In genomic region chr17:89049071-89049470, GRCm38 (mm10) we compare ENCODE assay signal across 23 mouse cellular contexts.
DNase-seq lines count a peak whose midpoint lies in the region; ATAC-seq and TF ChIP-seq lines count a peak whose summit lies in the region.
"Had no signal": no experiment of that assay in that cellular context is flagged by ENCODE, and none has a peak within 500 bp of the region (broad histone marks: within the 10 kb centered on the region; RNA-seq: fewer than 3 reads in every experiment).

No protein-coding gene starts in this region.

- peak; percentile 22 for DNase-seq in forebrain, postnatal 0 days
- peak; percentile 11 for DNase-seq in heart, postnatal 0 days (ENCODE audit: low spot score)
- DNase-seq in heart, adult 11 months = no peak
- peak; percentile 65 for DNase-seq in lung, embryonic 14.5 days
- no peak for DNase-seq in lung, postnatal 25 days (ENCODE audit: low spot score)
- DNase-seq in brain, adult 2 months (ENCODE audit: low read depth, low spot score) = peak; percentile 54
- DNase-seq in left cerebral cortex, postnatal 10 days (ENCODE audit: extremely low spot score in 1 of 2, low spot score in 2 of 2) = no peak
- DNase-seq: adrenal gland, adult 2 months; adrenal gland, adult 8-10 months; adrenal gland, postnatal 10 days; adrenal gland, postnatal 14 days; adrenal gland, postnatal 25 days; adrenal gland, postnatal 36 days; B cell, adult 2 months; cerebellum, adult 11 months; cerebellum, adult 11-12 months; cerebellum, adult 18-20 months had no signal

- no peaks in the 10 kb centered on the region for H3K36me3 ChIP-seq in forebrain, postnatal 0 days (ENCODE audit: insufficient read depth)
- no peaks in the 10 kb centered on the region for H3K36me3 ChIP-seq in forebrain, embryonic 13.5 days (ENCODE audit: poor library complexity, severe bottlenecking)
- H3K36me3 ChIP-seq in heart, postnatal 0 days (replicated peaks; ENCODE audit: control insufficient read depth, insufficient read depth, low read length) = no peaks in the 10 kb centered on the region
- no peaks in the 10 kb centered on the region for H3K36me3 ChIP-seq in lung, embryonic 14.5 days (ENCODE audit: insufficient read depth)
- H3K36me3 ChIP-seq: G1E had no signal

- H3K9me3 ChIP-seq in forebrain, postnatal 0 days (ENCODE audit: low read length) = no peaks in the 10 kb centered on the region
- H3K9me3 ChIP-seq in forebrain, embryonic 13.5 days (replicated peaks) = no peaks in the 10 kb centered on the region
- H3K9me3 ChIP-seq in heart, postnatal 0 days (replicated peaks; ENCODE audit: control insufficient read depth, low read length) = no peaks in the 10 kb centered on the region
- no peaks in the 10 kb centered on the region for H3K9me3 ChIP-seq in lung, embryonic 14.5 days (ENCODE audit: low read depth, low read length)
- H3K9me3 ChIP-seq: G1E had no signal

- no peak overlapping the region for H3K9ac ChIP-seq in forebrain, postnatal 0 days
- no peak overlapping the region for H3K9ac ChIP-seq in forebrain, embryonic 13.5 days
- no peak overlapping the region for H3K9ac ChIP-seq in heart, postnatal 0 days (replicated peaks; ENCODE audit: low read depth, low read length)
- no peak overlapping the region for H3K9ac ChIP-seq in lung, embryonic 14.5 days

- intact Hi-C loops in left cerebral cortex, postnatal 10 days (cut with DNase I) = no loop called here

- no peak overlapping the region for H3K4me2 ChIP-seq in forebrain, postnatal 0 days (ENCODE audit: low read depth)
- no peak overlapping the region for H3K4me2 ChIP-seq in forebrain, embryonic 13.5 days
- H3K4me2 ChIP-seq in heart, postnatal 0 days (ENCODE audit: low read depth, low read length) = no peak overlapping the region
- no peak overlapping the region for H3K4me2 ChIP-seq in lung, embryonic 14.5 days

- no peak for TF ChIP-seq CTCF in forebrain, postnatal 0 days (IDR thresholded peaks at IDR 0.05; ENCODE audit: low read depth)
- no peak for TF ChIP-seq CTCF in heart, postnatal 0 days (IDR thresholded peaks at IDR 0.05; ENCODE audit: low read depth)
- TF ChIP-seq CTCF in lung, embryonic 14.5 days (IDR thresholded peaks at IDR 0.05; ENCODE audit: low read depth) = no peak

- no peak overlapping the region for H3K27ac ChIP-seq in forebrain, postnatal 0 days (ENCODE audit: low read depth, low read length)
- H3K27ac ChIP-seq in forebrain, embryonic 13.5 days = no peak overlapping the region
- no peak overlapping the region for H3K27ac ChIP-seq in heart, postnatal 0 days (ENCODE audit: low read depth)
- no peak overlapping the region for H3K27ac ChIP-seq in lung, embryonic 14.5 days (ENCODE audit: low read depth)

- no peaks in the 10 kb centered on the region for H3K4me1 ChIP-seq in forebrain, postnatal 0 days (ENCODE audit: insufficient read depth)
- H3K4me1 ChIP-seq in forebrain, embryonic 13.5 days = no peaks in the 10 kb centered on the region
- H3K4me1 ChIP-seq in heart, postnatal 0 days (ENCODE audit: control insufficient read depth, insufficient read depth) = no peaks in the 10 kb centered on the region
- no peaks in the 10 kb centered on the region for H3K4me1 ChIP-seq in lung, embryonic 14.5 days (ENCODE audit: insufficient read depth)

- WGBS in forebrain, postnatal 0 days = 95% methylated on average over 2 of the region's 2 CpGs
- WGBS in forebrain, embryonic 13.5 days = 93% methylated on average over 2 of the region's 2 CpGs
- WGBS in heart, postnatal 0 days = 40% methylated on average over 2 of the region's 2 CpGs
- 80% methylated on average over 2 of the region's 2 CpGs for WGBS in lung, embryonic 14.5 days

- H3K27me3 ChIP-seq in forebrain, postnatal 0 days (ENCODE audit: insufficient read depth, low read length) = no peaks in the 10 kb centered on the region
- H3K27me3 ChIP-seq in forebrain, embryonic 13.5 days = no peaks in the 10 kb centered on the region
- no peaks in the 10 kb centered on the region for H3K27me3 ChIP-seq in heart, postnatal 0 days (ENCODE audit: control insufficient read depth, insufficient read depth, low read length)
- no peaks in the 10 kb centered on the region for H3K27me3 ChIP-seq in lung, embryonic 14.5 days (ENCODE audit: insufficient read depth, low read length)
- H3K27me3 ChIP-seq: CH12.LX, Patski had no signal

- ATAC-seq in forebrain, postnatal 0 days = no peak
- ATAC-seq in forebrain, embryonic 13.5 days = no peak
- no peak for ATAC-seq in heart, postnatal 0 days (ENCODE audit: insufficient read depth, low read depth)
- no peak for ATAC-seq in lung, embryonic 14.5 days (ENCODE audit: insufficient read depth)
- ATAC-seq: activated CD4-positive, CD25-positive, alpha-beta regulatory T cell, adult 4 months; CD4-positive, CD25-positive, alpha-beta regulatory T cell, adult 4 months; Patski had no signal

- H3K4me3 ChIP-seq in forebrain, postnatal 0 days (ENCODE audit: low read depth, low read length) = no peak overlapping the region
- H3K4me3 ChIP-seq in forebrain, embryonic 13.5 days = no peak overlapping the region
- no peak overlapping the region for H3K4me3 ChIP-seq in heart, postnatal 0 days (ENCODE audit: low read depth, low read length)
- no peak overlapping the region for H3K4me3 ChIP-seq in lung, embryonic 14.5 days (ENCODE audit: low read depth, low read length)

- TF ChIP-seq EP300 in heart, postnatal 0 days (IDR thresholded peaks at IDR 0.05; ENCODE audit: low read depth) = no peak

Comparison
In these comparisons a context has a peak if more than half of its experiments do, and no peak if none do; other contexts are left out.
1. DNase-seq: peak in forebrain, postnatal 0 days (single experiment), heart, postnatal 0 days (single experiment), lung, embryonic 14.5 days (single experiment) and brain, adult 2 months (single experiment); none in heart, adult 11 months (single experiment), lung, postnatal 25 days (single experiment) and left cerebral cortex, postnatal 10 days (0 of 2).